Mouse (Mus musculus) forebrain, embryonic 12.5 days (tissue): ENCODE results near the gene Nop2. TPM values are rescaled to one million over a fixed set of nuclear protein-coding genes. Genes with fewer than 3 reads are reported as not detected.

Experiments used
- ATAC-seq: fragments of 200-750 bp; cut with Nextera tagmentation; 2 replicates; pipeline ENCODE4 v1.8.0; 2017; ENCODE audit warnings: moderate TSS enrichment; ENCODE audit not compliant: low FRiP score
- H3K27ac ChIP-seq: fragments of 300-500 bp; sonication (generic); 2 replicates; pipeline ENCODE4 v1.5.1; 2016; ENCODE audit warnings: mild to moderate bottlenecking
- H3K27me3 ChIP-seq: fragments of 300-500 bp; sonication (generic); 2 replicates; pipeline ENCODE4 v1.6.1; 2016; ENCODE audit warnings: mild to moderate bottlenecking
- H3K36me3 ChIP-seq: fragments of 300-500 bp; sonication (generic); replicated peaks from 2 replicates; pipeline ENCODE4 v1.6.1; 2016; ENCODE audit warnings: mild to moderate bottlenecking
- H3K4me1 ChIP-seq: fragments of 300-500 bp; sonication (generic); 2 replicates; pipeline ENCODE4 v1.6.1; 2016
- H3K4me2 ChIP-seq: fragments of 300-500 bp; sonication (generic); 2 replicates; pipeline ENCODE4 v1.6.1; 2016; ENCODE audit warnings: mild to moderate bottlenecking, moderate library complexity
- H3K4me3 ChIP-seq: fragments of 300-500 bp; sonication (generic); replicated peaks from 2 replicates; pipeline ENCODE4 v1.5.1; 2016; ENCODE audit warnings: mild to moderate bottlenecking
- H3K9ac ChIP-seq: fragments of 300-500 bp; sonication (generic); 2 replicates; pipeline ENCODE4 v1.6.1; 2016; ENCODE audit warnings: mild to moderate bottlenecking
- H3K9me3 ChIP-seq: fragments of 300-500 bp; sonication (generic); 2 replicates; pipeline ENCODE4 v1.6.1; 2016
- WGBS: fragments of 180-500 bp; shearing (Covaris S2); methylation state at CpG from one replicate; pipeline ENCODE4 v1.1.7; 2016; 5-methylcytosine and 5-hydroxymethylcytosine counted together
- polyA plus RNA-seq: library from polyadenylated mRNA; unstranded; fragments of >200 nt; fragmentation: Nextera tagmentation; extraction: Ambion mirVana; gene quantifications from 2 replicates; pipeline ENCODE4 v1.2.1, GENCODE M21; 2016

Gene Nop2
- polyA plus RNA-seq, 1 experiment from 2014 or later: 63.6 TPM

DNA sequence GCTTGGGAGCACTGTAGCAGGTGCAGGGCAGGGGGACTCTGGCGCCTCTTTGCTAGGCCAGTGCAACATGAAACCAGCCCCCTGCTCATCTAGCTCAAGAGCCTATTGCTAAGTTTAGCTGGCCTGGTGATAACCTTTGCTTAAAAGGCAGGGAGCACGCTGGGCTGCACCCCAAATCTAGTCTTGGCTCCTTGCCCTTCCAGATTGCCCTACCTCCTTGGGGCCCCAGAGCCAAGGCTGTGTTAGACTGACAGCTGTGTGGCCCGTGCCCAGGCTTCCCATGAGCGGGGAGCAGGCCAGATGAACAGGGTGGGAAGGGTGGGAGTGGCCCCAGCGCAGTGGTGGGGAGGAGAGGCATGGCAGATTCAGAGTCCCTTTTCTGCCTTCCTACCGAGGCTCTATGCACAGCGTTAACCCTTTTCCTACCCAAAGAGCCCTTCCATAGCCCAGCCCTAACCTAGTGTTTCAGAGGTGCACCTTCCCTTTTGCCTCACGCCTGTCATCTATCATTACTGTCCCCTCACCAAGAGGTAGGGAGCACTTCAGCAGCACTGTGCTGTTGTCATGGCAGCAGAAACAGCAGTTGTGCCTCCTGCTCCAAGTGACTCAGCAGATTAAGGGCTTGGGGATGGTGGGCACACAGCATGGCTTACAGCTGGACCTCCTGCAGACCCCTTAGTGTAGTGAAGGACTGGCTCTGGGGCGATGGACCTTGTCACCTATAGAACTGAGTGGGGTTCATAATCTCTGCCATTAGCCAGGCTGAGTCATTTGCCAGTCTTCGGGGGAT, 35.3 kb downstream of the Nop2 start:
- H3K4me2 ChIP-seq: peak overlapping the region; percentile 95
- WGBS: 15% methylated on average over 10 of the region's 10 CpGs
- H3K27me3 ChIP-seq: no peaks in the 10 kb centered on the region
- 0 out of 2 replicates have a peak, but pooled peaks have one; percentile 7 for ATAC-seq
- H3K4me1 ChIP-seq: peaks cover 37% of the 10 kb centered on the region
- peak overlapping the region; percentile 96 for H3K27ac ChIP-seq
- H3K9ac ChIP-seq: peak overlapping the region; percentile 98
- peaks cover 69% of the 10 kb centered on the region for H3K36me3 ChIP-seq
- H3K9me3 ChIP-seq: no peaks in the 10 kb centered on the region
- peak overlapping the region; percentile 98 for H3K4me3 ChIP-seq

- Histone ChIP-seq H3K27me3 (no peaks in the 10 kb centered on the region), H3K4me2 (no peak overlapping the region), H3K27ac (no peak overlapping the region), H3K4me3 (no peak overlapping the region), H3K9me3 (no peaks in the 10 kb centered on the region), H3K36me3 (peaks cover 71% of the 10 kb centered on the region), H3K9ac (no peak overlapping the region), H3K4me1 (peaks cover 35% of the 10 kb centered on the region)
- ATAC-seq: no peak
- WGBS: 90% methylated on average over 14 of the region's 14 CpGs
Observed at GRCm38 (mm10) chr6:125168086-125168485, 36.4 kb downstream of the Nop2 start.

- no peak overlapping the region for H3K4me2 ChIP-seq
Observed at GRCm38 (mm10) chr6:125170194-125170593, 38.5 kb downstream of the Nop2 start.

DNA sequence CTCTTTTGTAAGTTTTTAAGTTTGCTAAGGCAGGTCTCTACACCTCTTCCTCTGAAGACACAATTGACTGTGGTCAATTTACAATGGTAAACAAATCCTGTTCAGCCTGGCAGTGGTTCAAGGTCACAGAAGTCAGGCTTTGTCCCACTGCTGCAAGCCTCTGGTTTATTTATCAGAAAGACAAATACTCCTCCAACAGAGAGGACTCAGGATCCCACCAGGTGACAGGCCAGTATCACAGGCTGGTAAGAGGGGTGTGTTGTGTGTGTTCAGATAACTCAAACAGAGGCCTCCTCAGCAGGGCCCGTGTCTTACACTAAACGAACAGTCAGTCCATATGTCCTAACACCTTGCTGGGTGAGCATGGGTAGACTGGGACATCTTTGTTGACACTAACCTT, 40.8 kb downstream of the Nop2 start:
- no peaks in the 10 kb centered on the region for H3K9me3 ChIP-seq
- 87% methylated on average over 2 of the region's 2 CpGs for WGBS
- H3K27ac ChIP-seq: no peak overlapping the region
- H3K4me3 ChIP-seq: no peak overlapping the region
- H3K4me1 ChIP-seq: peaks cover 5% of the 10 kb centered on the region
- no peak for ATAC-seq
- H3K27me3 ChIP-seq: no peaks in the 10 kb centered on the region
- no peak overlapping the region for H3K4me2 ChIP-seq
- H3K36me3 ChIP-seq: peaks cover 100% of the 10 kb centered on the region
- H3K9ac ChIP-seq: no peak overlapping the region

More at GRCm38 (mm10) chr6:125170194-125170593, 38.5 kb downstream of the Nop2 start:
- H3K27ac ChIP-seq: no peak overlapping the region
- H3K36me3 ChIP-seq: peaks cover 81% of the 10 kb centered on the region
- no peak overlapping the region for H3K9ac ChIP-seq
- no peaks in the 10 kb centered on the region for H3K9me3 ChIP-seq
- peaks cover 23% of the 10 kb centered on the region for H3K4me1 ChIP-seq
- ATAC-seq: no peak
- H3K27me3 ChIP-seq: no peaks in the 10 kb centered on the region
- no peak overlapping the region for H3K4me3 ChIP-seq
- 89% methylated on average over 6 of the region's 6 CpGs for WGBS

DNA sequence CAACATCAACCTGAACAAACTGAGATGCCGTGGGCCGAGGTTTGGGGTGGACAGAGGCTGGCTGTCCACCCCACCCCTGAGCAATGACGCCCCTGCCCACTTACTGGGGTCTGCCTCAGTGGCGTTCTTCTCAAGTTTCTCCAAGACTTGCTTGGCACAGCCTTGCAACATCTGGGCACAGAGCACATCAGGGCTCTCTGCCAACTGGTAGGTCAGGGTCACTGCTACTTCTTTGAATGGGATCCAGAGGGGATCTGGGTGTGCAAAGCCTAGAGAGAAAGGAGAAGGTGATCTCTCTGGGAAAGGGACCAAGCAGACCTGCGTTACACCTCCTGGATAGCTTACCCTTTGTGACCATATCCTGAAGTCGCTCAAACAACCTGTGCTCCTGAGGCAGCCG, 41.5 kb downstream of the Nop2 start:
- no peak overlapping the region for H3K4me2 ChIP-seq
- H3K9ac ChIP-seq: 0 out of 2 replicates have a peak overlapping the region, but pooled peaks have one; percentile 4
- no peak for ATAC-seq
- no peaks in the 10 kb centered on the region for H3K9me3 ChIP-seq
- H3K36me3 ChIP-seq: peaks cover 100% of the 10 kb centered on the region
- H3K27ac ChIP-seq: no peak overlapping the region
- H3K4me3 ChIP-seq: no peak overlapping the region
- no peaks in the 10 kb centered on the region for H3K27me3 ChIP-seq
- no peaks in the 10 kb centered on the region for H3K4me1 ChIP-seq
- WGBS: 96% methylated on average over 7 of the region's 7 CpGs

GRCm38 (mm10) chr6:125175469-125175868, 43.8 kb downstream of the Nop2 start:
- Histone ChIP-seq H3K4me3 (no peak overlapping the region), H3K27me3 (no peaks in the 10 kb centered on the region), H3K9ac (no peak overlapping the region), H3K9me3 (no peaks in the 10 kb centered on the region), H3K4me1 (no peaks in the 10 kb centered on the region), H3K27ac (no peak overlapping the region), H3K4me2 (no peak overlapping the region), H3K36me3 (peaks cover 100% of the 10 kb centered on the region)
- 91% methylated on average over 5 of the region's 5 CpGs for WGBS
- no peak for ATAC-seq

GRCm38 (mm10) chr6:125179601-125180000, 47.9 kb downstream of the Nop2 start:
- Histone ChIP-seq H3K4me2 (no peak overlapping the region), H3K36me3 (peaks cover 99% of the 10 kb centered on the region), H3K27ac (no peak overlapping the region), H3K9me3 (no peaks in the 10 kb centered on the region), H3K4me3 (no peak overlapping the region), H3K4me1 (no peaks in the 10 kb centered on the region), H3K27me3 (no peaks in the 10 kb centered on the region), H3K9ac (no peak overlapping the region)
- 92% methylated on average over 7 of the region's 7 CpGs for WGBS
- ATAC-seq: no peak

DNA sequence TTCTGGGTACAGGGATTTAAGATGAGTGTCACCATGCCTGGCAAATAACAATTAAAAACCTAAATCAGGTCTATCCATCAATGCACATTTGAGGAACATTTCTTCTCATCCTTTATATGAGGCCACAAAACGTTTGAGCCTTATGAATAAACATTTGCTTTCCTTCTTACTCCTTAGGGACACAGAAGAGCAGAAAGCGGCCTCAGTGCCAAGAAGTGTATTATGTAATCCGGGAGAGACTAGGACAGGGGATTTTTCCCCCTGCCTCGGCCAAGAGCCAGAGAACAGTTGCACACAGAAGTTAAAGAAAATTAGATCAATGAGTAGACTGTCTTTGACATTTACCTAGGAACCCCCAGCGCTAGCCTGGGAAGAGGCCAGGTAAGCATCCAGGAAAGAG, 50.4 kb downstream of the Nop2 start:
- Histone ChIP-seq H3K27me3 (no peaks in the 10 kb centered on the region), H3K36me3 (peaks cover 99% of the 10 kb centered on the region), H3K9me3 (no peaks in the 10 kb centered on the region), H3K27ac (no peak overlapping the region), H3K4me1 (no peaks in the 10 kb centered on the region), H3K9ac (no peak overlapping the region), H3K4me2 (no peak overlapping the region), H3K4me3 (no peak overlapping the region)
- no peak for ATAC-seq
- 81% methylated on average over 5 of the region's 5 CpGs for WGBS

GRCm38 (mm10) chr6:125186203-125186602, 54.5 kb downstream of the Nop2 start:
- peaks cover 15% of the 10 kb centered on the region for H3K4me1 ChIP-seq
- H3K27me3 ChIP-seq: no peaks in the 10 kb centered on the region
- no peak overlapping the region for H3K4me3 ChIP-seq
- no peak overlapping the region for H3K27ac ChIP-seq
- H3K9me3 ChIP-seq: no peaks in the 10 kb centered on the region
- 95% methylated on average over 10 of the region's 10 CpGs for WGBS
- H3K36me3 ChIP-seq: peaks cover 80% of the 10 kb centered on the region
- H3K4me2 ChIP-seq: no peak overlapping the region
- no peak for ATAC-seq
- no peak overlapping the region for H3K9ac ChIP-seq

DNA sequence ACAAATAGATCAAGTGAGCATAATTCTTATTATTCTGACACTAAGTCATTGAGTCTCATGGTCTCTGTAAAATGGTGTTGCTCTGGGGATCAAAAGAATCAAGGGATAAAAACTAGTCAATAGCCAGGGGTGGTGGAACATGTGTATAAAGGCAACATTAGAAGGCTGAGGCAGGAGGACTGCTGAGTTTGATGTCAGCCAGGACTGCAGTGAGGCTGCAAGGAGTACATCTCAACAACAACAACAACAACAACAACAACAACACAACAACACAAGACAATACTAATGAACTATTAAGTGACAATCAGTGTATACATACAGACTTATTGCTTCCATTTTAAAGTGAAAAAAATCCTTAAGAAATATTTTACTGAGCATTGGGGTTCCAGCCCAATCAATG, 59.1 kb downstream of the Nop2 start:
- Histone ChIP-seq H3K4me3 (peak overlapping the region; percentile 66), H3K4me2 (peak overlapping the region; percentile 80), H3K36me3 (peaks cover 57% of the 10 kb centered on the region), H3K9me3 (no peaks in the 10 kb centered on the region), H3K27ac (peak overlapping the region; percentile 99; the same call in 1 of the 2 replicates), H3K27me3 (no peaks in the 10 kb centered on the region), H3K4me1 (peaks cover 31% of the 10 kb centered on the region), H3K9ac (peak overlapping the region; percentile 72)
- no peak; the same call in 1 of the 2 replicates for ATAC-seq

DNA sequence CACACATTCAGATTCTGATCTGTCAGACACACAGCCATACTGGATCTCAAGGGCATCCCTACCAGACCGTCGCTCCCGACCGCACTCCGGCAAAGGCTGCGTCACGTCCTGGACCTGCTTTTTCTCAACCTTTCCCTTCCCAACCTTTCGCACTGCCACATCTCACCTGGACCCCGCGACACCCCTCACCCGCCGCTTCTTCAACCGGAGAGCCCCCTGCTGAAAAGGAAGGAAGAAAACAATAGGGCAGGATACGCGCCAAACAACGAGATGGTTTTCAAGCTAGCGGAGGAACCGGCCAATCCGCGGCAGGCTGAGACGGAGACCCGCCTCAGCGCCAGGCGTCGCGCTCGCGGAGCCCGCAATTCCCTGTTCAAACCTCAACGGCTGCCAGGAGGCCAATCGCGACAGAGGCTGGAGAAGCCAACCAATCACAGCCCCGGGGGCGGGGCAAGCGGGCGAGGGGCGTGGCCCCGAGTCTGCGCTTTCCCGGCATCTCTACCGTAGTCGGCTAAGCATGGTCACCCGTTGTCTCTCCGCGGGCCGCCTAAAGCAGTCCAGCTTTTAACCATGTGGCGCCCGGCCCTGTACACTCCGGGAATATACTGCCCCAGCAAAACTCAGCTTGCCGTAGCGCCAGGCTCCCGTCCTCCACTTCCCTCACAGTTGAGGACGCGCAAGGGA, 59.8 kb downstream of the Nop2 start, which contains the start of the genes Ncapd2 and Mrpl51:
Gene Ncapd2 (minus strand): TSS at position 370 of the 684 bp plus-strand sequence.
Gene Mrpl51 (plus strand): TSS at position 470 of the 684 bp plus-strand sequence.
- peaks cover 53% of the 10 kb centered on the region for H3K36me3 ChIP-seq

GRCm38 (mm10) chr6:125192016-125192714, 60.5 kb downstream of the Nop2 start:
- under 1% methylated on average over 34 of the region's 34 CpGs for WGBS
- Histone ChIP-seq H3K9ac (peak overlapping the region; percentile 72), H3K27ac (peak overlapping the region; percentile 99), H3K4me3 (peak overlapping the region; percentile 66), H3K9me3 (no peaks in the 10 kb centered on the region), H3K36me3 (peaks cover 46% of the 10 kb centered on the region), H3K27me3 (no peaks in the 10 kb centered on the region), H3K4me2 (peak overlapping the region; percentile 80), H3K4me1 (peaks cover 36% of the 10 kb centered on the region)
- peak; percentile 94 for ATAC-seq

More for the DNA sequence above, 59.8 kb downstream of the Nop2 start, which contains the start of the genes Ncapd2 and Mrpl51:
- H3K4me3 ChIP-seq: peak within 1 kb of the TSS; percentile 66
- peak within 1 kb of the TSS; percentile 72 for H3K9ac ChIP-seq
- H3K9me3 ChIP-seq: no peaks in the 10 kb centered on the region
- peak within 1 kb of the TSS; percentile 99 for H3K27ac ChIP-seq
- peaks cover 36% of the 10 kb centered on the region for H3K4me1 ChIP-seq
- H3K27me3 ChIP-seq: no peaks in the 10 kb centered on the region
- peak; percentile 97 for ATAC-seq
- H3K4me2 ChIP-seq: peak within 1 kb of the TSS; percentile 80
- under 1% methylated on average over 54 of the region's 54 CpGs for WGBS
